In the genomic region with DNA sequence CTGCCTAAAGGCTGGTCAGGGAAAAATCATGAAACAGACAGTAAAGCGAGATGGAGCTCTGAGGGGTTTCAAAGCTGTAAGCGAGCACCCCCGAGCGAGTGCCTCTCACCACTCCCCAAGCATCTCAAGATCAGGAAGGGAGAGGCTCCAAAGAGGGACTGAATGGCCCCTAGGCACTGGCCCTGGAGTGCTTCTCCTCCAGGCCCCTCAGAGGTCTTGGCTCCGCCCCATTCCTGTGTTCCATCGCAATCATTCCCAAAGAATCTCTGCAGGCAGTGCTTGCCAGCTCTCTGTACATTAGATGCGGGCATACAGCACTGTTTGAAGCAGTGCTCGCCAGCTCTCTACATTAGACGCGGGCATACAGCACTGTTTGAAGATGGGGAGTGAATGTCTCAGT, we compare ENCODE assay signal across 11 mouse cellular contexts.
DNase-seq lines count a peak whose midpoint lies in the region; ATAC-seq lines count a peak whose summit lies in the region.
"Had no signal": no experiment of that assay in that cellular context is flagged by ENCODE, and none has a peak within 500 bp of the region (broad histone marks: within the 10 kb centered on the region; RNA-seq: fewer than 3 reads in every experiment).

No protein-coding gene starts in this region.

- 53% methylated on average over 10 of the region's 10 CpGs for WGBS in heart, embryonic 14.5 days
- 87% methylated on average over 10 of the region's 10 CpGs for WGBS in midbrain, embryonic 10.5 days
- WGBS in midbrain, embryonic 13.5 days, result 84% methylated on average over 10 of the region's 10 CpGs
- WGBS in intestine, embryonic 15.5 days, result 38% methylated on average over 10 of the region's 10 CpGs
- WGBS in neural tube, embryonic 15.5 days, result 59% methylated on average over 10 of the region's 10 CpGs

- no peak overlapping the region for H3K27ac ChIP-seq in heart, embryonic 14.5 days (replicated peaks in 1 of 2; ENCODE audit: control insufficient read depth in 1 of 2, insufficient read depth in 1 of 2, low read depth in 2 of 2, low read length in 2 of 2)
- peak overlapping the region; percentile 18; the same call in 1 of the 2 replicates for H3K27ac ChIP-seq in midbrain, embryonic 10.5 days (replicated peaks)
- no peak overlapping the region for H3K27ac ChIP-seq in midbrain, embryonic 13.5 days
- H3K27ac ChIP-seq in intestine, embryonic 15.5 days, result no peak overlapping the region
- peak overlapping the region; percentile 52 for H3K27ac ChIP-seq in neural tube, embryonic 15.5 days (replicated peaks)
- H3K27ac ChIP-seq: liver, embryonic 14.5 days had no signal

- no peak overlapping the region for H3K4me2 ChIP-seq in heart, embryonic 14.5 days (ENCODE audit: low read length)
- no peak overlapping the region for H3K4me2 ChIP-seq in midbrain, embryonic 13.5 days (replicated peaks)
- 0 out of 2 replicates have a peak overlapping the region, but pooled peaks have one; percentile 0 for H3K4me2 ChIP-seq in intestine, embryonic 15.5 days (replicated peaks)
- no peak overlapping the region for H3K4me2 ChIP-seq in neural tube, embryonic 15.5 days

- H3K4me3 ChIP-seq in heart, embryonic 14.5 days (ENCODE audit: control insufficient read depth in 1 of 2, insufficient read depth in 1 of 2, low read depth in 1 of 2, low read length in 2 of 2), result no peak overlapping the region
- H3K4me3 ChIP-seq in midbrain, embryonic 10.5 days, result no peak overlapping the region
- H3K4me3 ChIP-seq in midbrain, embryonic 13.5 days (replicated peaks), result no peak overlapping the region
- H3K4me3 ChIP-seq in intestine, embryonic 15.5 days (replicated peaks), result no peak overlapping the region
- no peak overlapping the region for H3K4me3 ChIP-seq in neural tube, embryonic 15.5 days (replicated peaks)

- ATAC-seq in heart, embryonic 14.5 days (ENCODE audit: insufficient number of reproducible peaks, insufficient read depth, low FRiP score, low read depth), result peak; percentile 32; the same call in 1 of the 2 replicates
- no peak for ATAC-seq in midbrain, embryonic 13.5 days
- ATAC-seq in intestine, embryonic 15.5 days, result peak; percentile 71
- ATAC-seq in neural tube, embryonic 15.5 days (ENCODE audit: low FRiP score), result peak; percentile 52
- ATAC-seq: CD4-positive, CD25-positive, alpha-beta regulatory T cell, adult 4 months had no signal

- DNase-seq in heart, adult 9 months (ENCODE audit: low spot score in 2 of 2), result no peak
- DNase-seq in midbrain, embryonic 10.5 days (ENCODE audit: low spot score), result no peak
- DNase-seq in cerebellum, adult 8-10 months, result no peak
- DNase-seq in layer of hippocampus, postnatal 36 days, result no peak
- DNase-seq: thymus, postnatal 4 days had no signal

- H3K9me3 ChIP-seq in heart, embryonic 14.5 days (ENCODE audit: control insufficient read depth, low read length), result no peaks in the 10 kb centered on the region
- H3K9me3 ChIP-seq in midbrain, embryonic 10.5 days (replicated peaks), result no peaks in the 10 kb centered on the region
- H3K9me3 ChIP-seq in midbrain, embryonic 13.5 days, result no peaks in the 10 kb centered on the region
- no peaks in the 10 kb centered on the region for H3K9me3 ChIP-seq in intestine, embryonic 15.5 days
- H3K9me3 ChIP-seq in neural tube, embryonic 15.5 days (replicated peaks), result no peaks in the 10 kb centered on the region

- no peak overlapping the region for H3K9ac ChIP-seq in heart, embryonic 14.5 days (ENCODE audit: low read length)
- no peak overlapping the region for H3K9ac ChIP-seq in midbrain, embryonic 13.5 days (replicated peaks)
- no peak overlapping the region for H3K9ac ChIP-seq in intestine, embryonic 15.5 days
- H3K9ac ChIP-seq in neural tube, embryonic 15.5 days (replicated peaks), result no peak overlapping the region
- H3K9ac ChIP-seq: liver, embryonic 14.5 days had no signal

- H3K36me3 ChIP-seq in heart, embryonic 14.5 days (ENCODE audit: control insufficient read depth, insufficient read depth, low read length), result peaks cover 33% of the 10 kb centered on the region
- H3K36me3 ChIP-seq in midbrain, embryonic 10.5 days, result peaks cover 82% of the 10 kb centered on the region
- peaks cover 51% of the 10 kb centered on the region for H3K36me3 ChIP-seq in midbrain, embryonic 13.5 days
- peaks cover 8% of the 10 kb centered on the region for H3K36me3 ChIP-seq in intestine, embryonic 15.5 days
- peaks cover 27% of the 10 kb centered on the region for H3K36me3 ChIP-seq in neural tube, embryonic 15.5 days

- H3K27me3 ChIP-seq in heart, embryonic 14.5 days (ENCODE audit: control insufficient read depth, insufficient read depth, low read length), result no peaks in the 10 kb centered on the region
- peaks cover 55% of the 10 kb centered on the region for H3K27me3 ChIP-seq in midbrain, embryonic 10.5 days (ENCODE audit: low read depth, poor library complexity, severe bottlenecking)
- peaks cover 57% of the 10 kb centered on the region for H3K27me3 ChIP-seq in midbrain, embryonic 13.5 days
- H3K27me3 ChIP-seq in intestine, embryonic 15.5 days (replicated peaks), result no peaks in the 10 kb centered on the region
- no peaks in the 10 kb centered on the region for H3K27me3 ChIP-seq in neural tube, embryonic 15.5 days (replicated peaks)

- H3K4me1 ChIP-seq in heart, embryonic 14.5 days (ENCODE audit: control insufficient read depth in 2 of 2, insufficient read depth in 2 of 2, low read length in 2 of 2), result peaks cover 28 to 51% of the 10 kb centered on the region in 2 experiments
- H3K4me1 ChIP-seq in midbrain, embryonic 10.5 days, result peaks cover 28% of the 10 kb centered on the region
- H3K4me1 ChIP-seq in midbrain, embryonic 13.5 days (replicated peaks), result peaks cover 34% of the 10 kb centered on the region
- peaks cover 37% of the 10 kb centered on the region for H3K4me1 ChIP-seq in intestine, embryonic 15.5 days (replicated peaks)
- H3K4me1 ChIP-seq in neural tube, embryonic 15.5 days, result peaks cover 70% of the 10 kb centered on the region

Comparison
In these comparisons a context has a peak if more than half of its experiments do, and no peak if none do; other contexts are left out.
1. H3K27ac ChIP-seq: peak in midbrain, embryonic 10.5 days (single experiment) and neural tube, embryonic 15.5 days (single experiment); none in heart, embryonic 14.5 days (0 of 2), midbrain, embryonic 13.5 days (single experiment) and intestine, embryonic 15.5 days (single experiment).